Mouse (Mus musculus): ENCODE results near the gene Zranb3. TPM values are rescaled to one million over a fixed set of nuclear protein-coding genes. Genes with fewer than 3 reads are reported as not detected.
"Not testable (repeated sequence)": the region's sequence is repeated elsewhere in the genome, so short reads cannot be mapped to it uniquely, and the experiment has no call there.

Zranb3 gene
- polyA plus RNA-seq, 1 experiment from 2014 or later = 2.9 TPM

DNA sequence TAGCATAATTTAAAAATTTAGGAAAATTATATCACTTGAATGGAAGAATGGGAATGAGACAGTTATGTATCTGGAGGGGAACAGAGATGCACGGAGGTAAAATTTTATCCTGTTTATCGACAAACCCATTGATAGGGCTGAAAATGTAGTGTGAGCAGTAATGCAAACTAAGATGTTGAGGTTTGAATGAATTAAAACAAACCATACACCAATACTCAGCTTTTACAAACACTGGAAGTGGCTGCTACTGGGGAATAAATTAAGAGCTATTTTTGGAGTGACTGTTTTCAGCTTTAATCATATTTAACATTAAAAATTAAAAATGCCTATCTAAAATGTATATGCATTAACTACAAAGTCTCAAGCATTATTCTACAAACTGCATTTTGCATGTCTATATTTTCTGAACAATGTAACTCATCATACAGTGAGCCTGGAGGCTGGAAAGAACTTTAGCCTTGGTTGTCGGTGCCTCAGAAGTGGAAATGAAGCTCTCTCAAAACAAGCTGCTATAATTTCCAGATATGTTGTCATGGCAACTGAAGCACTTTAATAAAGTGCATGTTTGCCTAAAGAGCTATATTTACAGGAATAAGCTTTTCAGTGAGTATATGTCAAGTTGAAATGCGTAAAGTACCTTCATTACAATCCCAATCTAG is 99.0 kb downstream of the Zranb3 start:
- no peak overlapping the region for H3K9ac ChIP-seq
- no peaks in the 10 kb centered on the region for H3K27me3 ChIP-seq (replicated peaks)
- H3K4me3 ChIP-seq = no peak overlapping the region
- peaks cover 6% of the 10 kb centered on the region for H3K4me1 ChIP-seq
- 69% methylated on average over 4 of the region's 4 CpGs for WGBS
- no peaks in the 10 kb centered on the region for H3K9me3 ChIP-seq
- ATAC-seq (replicated peaks) = peak; percentile 79
- no peak overlapping the region for H3K4me2 ChIP-seq
- H3K36me3 ChIP-seq (replicated peaks) = no peaks in the 10 kb centered on the region
- peak overlapping the region; percentile 69 for H3K27ac ChIP-seq

DNA sequence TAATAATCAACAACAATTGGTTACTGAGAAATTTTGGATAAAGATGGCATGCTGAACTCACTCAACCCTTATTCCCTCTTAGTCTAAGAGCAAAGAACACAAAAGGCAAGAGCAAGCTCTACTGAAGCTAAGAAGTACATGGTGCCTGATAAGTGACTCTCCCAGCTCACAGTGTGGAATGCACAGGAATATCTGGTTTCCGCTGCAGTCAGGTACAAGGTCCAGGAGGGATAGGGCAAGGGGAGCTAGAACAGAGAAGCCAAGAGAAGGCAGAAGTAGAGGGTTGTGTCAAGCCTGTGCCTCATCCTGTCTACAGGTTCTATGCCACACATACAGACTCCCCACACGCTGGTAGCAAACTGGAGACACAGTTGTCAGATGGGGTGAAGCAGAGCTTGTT is 100.7 kb downstream of the Zranb3 start:
- ATAC-seq (replicated peaks) = no peak

DNA sequence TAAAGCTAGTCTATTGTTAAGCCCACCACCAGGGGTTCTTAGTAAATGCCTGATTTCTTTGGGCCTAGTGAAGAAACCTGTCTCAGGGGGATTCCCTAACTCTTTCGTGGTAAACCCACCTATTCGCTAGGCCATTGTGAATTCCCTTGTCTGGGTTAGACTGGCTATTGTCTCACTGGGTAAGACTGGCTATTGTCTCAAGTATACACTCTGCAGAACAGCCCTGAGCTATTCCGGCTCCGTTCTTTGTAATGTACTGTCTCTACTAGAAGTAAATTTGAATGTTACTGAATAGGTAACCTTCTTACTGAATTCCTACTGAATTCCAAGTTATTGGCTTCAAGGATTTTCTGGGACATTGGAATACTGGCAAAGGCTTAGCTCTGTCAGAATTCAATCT is 101.9 kb downstream of the Zranb3 start:
- H3K4me2 ChIP-seq; H3K9ac ChIP-seq; H3K9me3 ChIP-seq; ATAC-seq (replicated peaks); H3K4me3 ChIP-seq; H3K27ac ChIP-seq; H3K27me3 ChIP-seq (replicated peaks); H3K36me3 ChIP-seq (replicated peaks); H3K4me1 ChIP-seq: not testable (repeated sequence)
- 79% methylated on average over 4 of the region's 4 CpGs for WGBS

More for the DNA sequence above, 100.7 kb downstream of the Zranb3 start:
- Histone ChIP-seq H3K27me3 (replicated peaks) (no peaks in the 10 kb centered on the region), H3K4me2 (no peak overlapping the region), H3K27ac (no peak overlapping the region), H3K36me3 (replicated peaks) (no peaks in the 10 kb centered on the region), H3K4me1 (peaks cover 6% of the 10 kb centered on the region), H3K4me3 (no peak overlapping the region), H3K9ac (no peak overlapping the region), H3K9me3 (no peaks in the 10 kb centered on the region)
- WGBS = 90% methylated on average over 2 of the region's 2 CpGs

DNA sequence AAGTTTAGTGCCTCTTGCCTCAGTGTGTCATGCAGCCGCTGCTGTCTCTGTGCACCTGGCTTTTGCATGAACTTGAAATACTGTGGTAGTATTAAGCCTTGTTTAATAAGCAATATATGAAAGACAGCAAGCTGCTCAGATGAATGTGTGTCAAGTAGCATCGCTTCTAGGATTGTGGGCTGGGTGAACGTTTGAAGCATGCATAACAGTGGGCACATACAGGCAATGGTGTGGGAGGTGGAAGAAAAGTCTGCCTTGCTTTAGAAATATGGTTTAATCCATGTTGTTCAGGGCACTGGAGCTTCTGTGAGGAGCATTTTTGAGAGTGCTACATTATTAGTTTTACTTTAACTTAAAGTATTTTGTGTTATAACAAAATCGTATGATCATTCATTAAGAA is 109.0 kb downstream of the Zranb3 start:
- no peaks in the 10 kb centered on the region for H3K36me3 ChIP-seq (replicated peaks)
- H3K4me2 ChIP-seq = no peak overlapping the region
- H3K4me1 ChIP-seq = peaks cover 11% of the 10 kb centered on the region
- H3K27me3 ChIP-seq (replicated peaks) = no peaks in the 10 kb centered on the region
- H3K27ac ChIP-seq = no peak overlapping the region
- ATAC-seq (replicated peaks) = no peak
- H3K9me3 ChIP-seq = no peaks in the 10 kb centered on the region
- no peak overlapping the region for H3K4me3 ChIP-seq
- no peak overlapping the region for H3K9ac ChIP-seq
- WGBS = 92% methylated on average over 4 of the region's 4 CpGs

DNA sequence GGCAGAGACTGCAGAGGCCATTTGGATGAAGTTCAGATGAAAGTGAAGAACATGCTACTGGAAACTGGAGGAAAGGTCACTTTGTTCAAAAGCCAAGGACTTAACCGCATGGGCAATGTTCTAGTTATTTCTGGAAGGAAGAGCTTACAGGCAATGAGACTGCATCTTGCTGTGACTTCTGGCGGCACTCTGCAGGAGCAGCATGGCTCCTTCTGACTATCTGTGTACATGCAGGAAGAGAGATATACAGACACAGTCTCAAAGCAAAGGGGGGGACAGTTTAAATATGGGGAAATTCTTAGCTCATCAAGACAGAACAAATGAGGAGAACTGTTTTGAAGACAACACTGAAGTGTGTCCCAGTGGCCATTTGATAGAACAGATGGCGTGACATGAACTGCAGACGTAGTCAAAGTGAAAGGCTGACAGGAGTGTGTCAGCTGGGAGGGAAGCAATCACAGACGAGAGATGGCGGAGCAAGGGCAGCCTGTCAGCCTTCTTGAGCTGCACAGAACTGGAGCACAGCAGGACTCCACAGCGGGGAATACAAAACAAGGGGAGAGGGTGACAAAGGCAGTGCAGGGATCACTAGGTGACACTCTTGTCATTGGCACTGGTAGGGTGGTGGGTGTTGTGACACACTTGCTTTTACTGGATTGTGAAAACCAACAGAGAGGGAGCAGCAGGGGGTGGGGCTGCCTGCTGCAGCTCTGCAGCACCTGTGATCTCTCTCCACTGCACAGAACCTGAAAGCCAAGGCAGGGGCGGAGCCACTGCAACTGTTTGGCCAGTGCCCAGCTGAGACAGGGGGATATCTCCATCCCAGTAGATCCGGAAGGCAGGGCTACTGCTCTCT is 112.7 kb downstream of the Zranb3 start:
- no peaks in the 10 kb centered on the region for H3K9me3 ChIP-seq
- H3K36me3 ChIP-seq (replicated peaks) = no peaks in the 10 kb centered on the region
- H3K4me1 ChIP-seq = peaks cover 11% of the 10 kb centered on the region
- no peak overlapping the region for H3K4me2 ChIP-seq
- H3K9ac ChIP-seq = no peak overlapping the region; the same call in 1 of the 2 replicates
- 36% methylated on average over 9 of the region's 9 CpGs for WGBS
- ATAC-seq (replicated peaks) = peak; percentile 81
- H3K27me3 ChIP-seq (replicated peaks) = no peaks in the 10 kb centered on the region
- no peak overlapping the region for H3K4me3 ChIP-seq
- peak overlapping the region; percentile 67 for H3K27ac ChIP-seq

DNA sequence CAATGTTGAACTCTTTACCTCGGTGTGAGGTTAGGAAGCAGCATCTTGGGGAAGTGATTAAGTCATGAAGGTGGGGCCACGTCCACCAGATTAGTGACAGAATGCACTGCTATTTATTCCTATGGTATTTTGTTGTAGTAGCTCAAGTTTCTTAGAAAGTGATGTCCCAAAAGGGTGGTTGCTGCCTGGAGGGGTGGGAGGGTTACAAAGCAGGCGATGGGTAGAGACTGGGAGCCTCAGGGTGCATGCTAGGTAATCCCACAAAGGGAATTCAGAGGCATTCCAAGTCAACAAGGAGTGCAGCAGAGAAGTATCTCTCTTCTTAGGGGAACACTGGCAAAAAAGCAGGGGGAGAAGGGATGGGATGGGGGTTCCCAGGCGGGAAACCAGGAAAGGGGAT is 113.5 kb downstream of the Zranb3 start:
- H3K9ac ChIP-seq = no peak overlapping the region
- H3K27me3 ChIP-seq (replicated peaks) = no peaks in the 10 kb centered on the region
- H3K4me3 ChIP-seq = no peak overlapping the region
- H3K27ac ChIP-seq = no peak overlapping the region
- H3K4me1 ChIP-seq = peaks cover 11% of the 10 kb centered on the region
- no peak for ATAC-seq (replicated peaks)
- 72% methylated on average over 4 of the region's 4 CpGs for WGBS
- H3K36me3 ChIP-seq (replicated peaks) = no peaks in the 10 kb centered on the region
- H3K4me2 ChIP-seq = no peak overlapping the region
- no peaks in the 10 kb centered on the region for H3K9me3 ChIP-seq

DNA sequence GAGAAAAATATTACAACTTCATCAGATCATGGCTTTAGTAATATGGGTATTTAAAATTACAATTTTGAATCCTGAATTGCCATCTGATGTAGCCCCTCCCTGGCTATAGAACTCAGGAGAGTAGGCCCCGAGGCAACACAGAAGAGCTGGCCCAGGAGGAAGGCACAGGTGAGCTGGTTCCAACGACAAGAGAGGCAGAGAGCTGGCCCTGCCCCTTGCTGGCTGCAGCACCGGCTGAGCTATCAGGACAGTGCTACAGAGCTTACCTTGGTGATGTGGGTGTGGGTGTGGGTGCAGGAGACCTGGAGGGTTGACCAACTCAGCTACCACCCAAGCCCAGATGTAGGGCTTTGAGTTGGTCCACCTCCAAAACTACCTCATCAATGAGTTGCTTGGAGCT is 114.6 kb downstream of the Zranb3 start:
- no peaks in the 10 kb centered on the region for H3K36me3 ChIP-seq (replicated peaks)
- peaks cover 11% of the 10 kb centered on the region for H3K4me1 ChIP-seq
- H3K27me3 ChIP-seq (replicated peaks) = no peaks in the 10 kb centered on the region
- ATAC-seq (replicated peaks) = no peak
- H3K9me3 ChIP-seq = no peaks in the 10 kb centered on the region
- no peak overlapping the region for H3K4me2 ChIP-seq
- H3K9ac ChIP-seq = no peak overlapping the region
- H3K4me3 ChIP-seq = no peak overlapping the region
- no peak overlapping the region for H3K27ac ChIP-seq
- WGBS = 84% methylated on average over 3 of the region's 3 CpGs

DNA sequence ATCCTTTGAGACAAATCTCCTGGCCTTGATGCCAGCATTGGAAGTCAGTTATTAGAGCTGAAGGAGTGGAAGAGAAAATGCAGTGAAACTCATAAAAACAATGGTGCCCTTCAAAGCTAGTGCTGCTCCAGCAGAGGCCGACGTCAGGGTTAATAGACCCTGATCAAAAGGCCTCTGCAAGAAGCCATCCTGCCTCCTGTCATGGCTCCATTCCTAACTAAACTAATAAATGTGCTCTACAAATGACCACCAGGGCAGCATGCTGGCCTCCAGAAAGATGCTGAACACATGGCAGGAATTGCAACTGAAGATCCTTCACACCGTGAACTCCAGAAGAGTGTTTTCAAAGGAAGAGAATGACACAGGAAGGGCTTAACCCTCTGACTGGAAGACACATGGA is 117.5 kb downstream of the Zranb3 start:
- H3K4me2 ChIP-seq = no peak overlapping the region
- ATAC-seq (replicated peaks) = no peak
- WGBS = 34% methylated on average over 3 of the region's 3 CpGs
- H3K36me3 ChIP-seq (replicated peaks) = no peaks in the 10 kb centered on the region
- H3K9me3 ChIP-seq = no peaks in the 10 kb centered on the region
- H3K4me1 ChIP-seq = peaks cover 9% of the 10 kb centered on the region
- H3K9ac ChIP-seq = no peak overlapping the region
- H3K4me3 ChIP-seq = no peak overlapping the region
- H3K27me3 ChIP-seq (replicated peaks) = no peaks in the 10 kb centered on the region
- H3K27ac ChIP-seq = no peak overlapping the region

DNA sequence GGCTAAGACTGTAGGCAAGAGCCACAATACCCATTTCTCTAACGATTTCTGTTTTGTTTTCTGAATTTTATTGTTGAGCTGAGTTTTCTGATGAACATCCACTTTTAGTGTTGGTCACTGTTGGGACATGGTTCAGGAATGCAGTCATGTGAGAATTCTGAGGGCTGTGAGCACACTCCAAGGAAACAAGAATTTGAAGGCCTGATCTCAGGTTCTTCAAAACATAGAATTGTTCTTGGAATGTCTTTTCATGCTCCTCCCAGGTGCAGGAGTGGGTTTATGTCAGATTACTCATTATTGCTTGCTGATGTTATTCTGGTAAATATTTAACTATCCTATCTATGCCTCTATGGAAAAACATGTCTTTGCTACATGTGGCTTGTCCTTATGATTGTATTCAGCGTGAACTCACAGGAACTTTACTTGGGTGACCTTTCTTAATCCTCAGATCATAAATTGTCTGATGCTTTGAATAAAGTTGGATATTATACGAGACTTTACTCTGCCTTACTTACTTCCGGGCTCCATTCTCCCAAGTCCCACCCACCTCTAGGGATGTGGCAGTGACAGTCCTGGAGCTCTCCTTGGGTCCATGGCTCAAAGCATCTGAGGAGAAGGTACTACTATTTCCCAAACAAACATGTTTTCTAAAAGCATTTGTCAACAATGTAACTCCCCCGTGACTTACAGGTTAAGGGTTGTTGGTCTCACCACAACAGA is 119.4 kb downstream of the Zranb3 start:
- no peak overlapping the region for H3K9ac ChIP-seq
- H3K4me1 ChIP-seq = no peaks in the 10 kb centered on the region
- no peak overlapping the region for H3K27ac ChIP-seq
- no peaks in the 10 kb centered on the region for H3K9me3 ChIP-seq
- no peak overlapping the region for H3K4me2 ChIP-seq
- no peak overlapping the region for H3K4me3 ChIP-seq
- ATAC-seq (replicated peaks) = no peak
- 93% methylated on average over 5 of the region's 5 CpGs for WGBS
- no peaks in the 10 kb centered on the region for H3K36me3 ChIP-seq (replicated peaks)
- no peaks in the 10 kb centered on the region for H3K27me3 ChIP-seq (replicated peaks)

DNA sequence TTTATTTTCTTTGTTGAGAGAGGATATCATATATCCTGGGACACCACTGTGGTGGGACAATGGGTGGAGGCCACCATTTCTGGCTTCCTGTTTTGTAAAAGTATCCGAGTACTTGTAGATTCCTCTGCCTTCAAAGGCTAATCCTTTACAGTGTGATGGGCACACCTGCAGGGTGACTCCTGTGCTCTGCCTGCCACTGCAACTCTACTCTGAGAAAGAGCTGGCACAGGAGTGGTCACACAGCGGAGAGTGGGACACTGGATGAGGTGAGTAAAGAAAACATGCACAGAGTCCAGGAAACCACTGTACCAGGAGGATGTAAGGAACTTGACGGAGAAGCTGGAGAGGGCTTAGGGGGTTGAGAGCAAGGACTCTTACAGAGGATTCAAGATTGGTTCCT is 120.6 kb downstream of the Zranb3 start:
- no peaks in the 10 kb centered on the region for H3K36me3 ChIP-seq (replicated peaks)
- no peak overlapping the region for H3K27ac ChIP-seq
- no peak overlapping the region for H3K4me2 ChIP-seq
- no peaks in the 10 kb centered on the region for H3K4me1 ChIP-seq
- no peak overlapping the region for H3K4me3 ChIP-seq
- WGBS = 87% methylated on average over 3 of the region's 3 CpGs
- no peaks in the 10 kb centered on the region for H3K9me3 ChIP-seq
- no peak overlapping the region for H3K9ac ChIP-seq
- no peak for ATAC-seq (replicated peaks)
- no peaks in the 10 kb centered on the region for H3K27me3 ChIP-seq (replicated peaks)

DNA sequence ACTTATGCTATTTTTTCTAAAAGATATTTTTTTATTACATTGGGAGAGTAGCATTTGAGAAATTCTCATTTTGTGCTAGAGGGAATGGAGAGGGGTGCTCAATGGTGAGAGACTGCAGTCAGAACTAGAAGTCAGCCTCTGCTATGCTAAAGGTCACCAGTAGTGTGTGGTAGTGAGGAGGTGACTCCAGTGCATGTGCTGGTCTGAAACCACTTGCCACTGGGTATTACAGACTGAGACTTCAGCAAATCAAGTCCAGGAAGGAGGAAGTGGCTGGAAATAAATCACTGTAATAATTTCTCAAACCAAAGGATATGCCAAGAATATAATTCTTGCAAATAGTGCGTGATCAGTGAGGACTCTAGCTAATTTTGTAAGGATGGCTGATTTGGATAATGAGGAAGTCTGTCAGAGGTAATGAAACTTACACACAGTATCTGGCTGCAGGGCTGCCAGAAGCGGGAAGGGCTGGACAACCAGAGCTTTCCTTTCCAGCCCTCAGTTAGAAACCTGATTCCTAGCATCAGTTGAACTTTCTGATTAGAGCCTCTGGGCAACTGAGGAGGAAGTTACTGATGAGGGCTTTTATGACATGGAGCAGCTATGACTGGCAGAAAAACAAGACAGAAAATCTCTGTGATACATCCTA is 121.8 kb downstream of the Zranb3 start:
- Histone ChIP-seq H3K36me3 (replicated peaks) (no peaks in the 10 kb centered on the region), H3K9me3 (no peaks in the 10 kb centered on the region), H3K4me1 (no peaks in the 10 kb centered on the region), H3K9ac (no peak overlapping the region), H3K4me3 (no peak overlapping the region), H3K27me3 (replicated peaks) (no peaks in the 10 kb centered on the region), H3K27ac (no peak overlapping the region), H3K4me2 (no peak overlapping the region)
- WGBS = 86% methylated on average over 2 of the region's 2 CpGs
- no peak for ATAC-seq (replicated peaks)

DNA sequence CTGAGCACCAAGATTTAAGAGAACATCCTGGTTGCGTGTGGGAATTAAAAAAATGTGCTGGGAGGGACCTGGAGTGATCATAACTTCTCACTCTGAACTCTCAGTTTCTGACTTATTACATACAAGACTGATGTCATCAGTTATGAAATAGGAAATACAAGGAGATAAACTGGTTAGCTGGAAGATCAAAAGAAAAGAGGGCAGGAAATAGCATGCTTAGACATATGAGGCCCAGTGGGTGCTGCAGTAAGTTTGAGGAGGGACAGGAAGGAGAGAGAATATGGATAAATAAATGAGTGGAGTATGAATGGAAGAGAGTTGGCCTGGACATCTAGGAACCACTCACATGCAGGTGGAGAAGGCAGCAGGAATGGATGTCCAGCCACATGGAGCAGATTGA is 124.7 kb downstream of the Zranb3 start:
- no peak overlapping the region for H3K4me3 ChIP-seq
- H3K27me3 ChIP-seq (replicated peaks) = no peaks in the 10 kb centered on the region
- no peak overlapping the region for H3K27ac ChIP-seq
- no peaks in the 10 kb centered on the region for H3K9me3 ChIP-seq
- H3K36me3 ChIP-seq (replicated peaks) = no peaks in the 10 kb centered on the region
- H3K9ac ChIP-seq = no peak overlapping the region
- WGBS = 97% methylated on average over 1 of the region's 1 CpGs
- no peak overlapping the region for H3K4me2 ChIP-seq
- no peaks in the 10 kb centered on the region for H3K4me1 ChIP-seq
- ATAC-seq (replicated peaks) = no peak
